Mouse (Mus musculus) lung, embryonic 16.5 days (tissue): ENCODE measurements at regions not wholly inside any gene's neighbourhood (a gene's known extent, or its start where the extent isn't known, plus 50 kb on each side); places are given as distances from the start of the nearest gene placed in this dataset.
"Not testable (repeated sequence)": the region's sequence is repeated elsewhere in the genome, so short reads cannot be mapped to it uniquely, and the experiment has no call there.

ENCODE experiments used
- ATAC-seq: fragments of 200-750 bp; cut with Nextera tagmentation; 2 replicates; pipeline ENCODE4 v1.8.0; 2017; ENCODE audit warnings: low read depth, mild to moderate bottlenecking, moderate library complexity
- H3K27ac ChIP-seq: fragments of 300-500 bp; sonication (generic); 2 replicates; pipeline ENCODE4 v1.5.1; 2014; ENCODE audit warnings: mild to moderate bottlenecking, control low read depth, low read length
- H3K27me3 ChIP-seq: fragments of 300-500 bp; sonication (generic); 2 replicates; pipeline ENCODE4 v1.6.1; 2014; ENCODE audit warnings: low read depth, low read length, mixed read lengths; ENCODE audit not compliant: control insufficient read depth, insufficient read depth
- H3K36me3 ChIP-seq: fragments of 300-500 bp; sonication (generic); 2 replicates; pipeline ENCODE4 v1.6.1; 2014; ENCODE audit warnings: low read length; ENCODE audit not compliant: control insufficient read depth, insufficient read depth
- H3K4me1 ChIP-seq: fragments of 300-500 bp; sonication (generic); replicated peaks from 2 replicates; pipeline ENCODE4 v1.6.1; 2014; ENCODE audit warnings: low read length, mixed read lengths; ENCODE audit not compliant: control insufficient read depth, insufficient read depth
- H3K4me2 ChIP-seq: fragments of 300-500 bp; sonication (generic); 2 replicates; pipeline ENCODE4 v1.6.1; 2014; ENCODE audit warnings: low read depth, low read length, control low read depth
- H3K4me3 ChIP-seq: fragments of 300-500 bp; sonication (generic); 2 replicates; pipeline ENCODE4 v1.5.1; 2014; ENCODE audit warnings: mild to moderate bottlenecking, low read length, control low read depth
- H3K9ac ChIP-seq: fragments of 300-500 bp; sonication (generic); 2 replicates; pipeline ENCODE4 v1.6.1; 2014; ENCODE audit warnings: low read length, control low read depth
- H3K9me3 ChIP-seq: fragments of 300-500 bp; sonication (generic); 2 replicates; pipeline ENCODE4 v1.6.1; 2016; ENCODE audit warnings: low read length; ENCODE audit not compliant: control insufficient read depth
- WGBS: fragments of 180-500 bp; shearing (Covaris S2); extraction: QIAGEN DNeasy Blood & Tissue Kit; methylation state at CpG from one replicate; pipeline ENCODE4 v1.1.7; 2014; 5-methylcytosine and 5-hydroxymethylcytosine counted together

- H3K4me1 ChIP-seq, ATAC-seq, H3K36me3 ChIP-seq, H3K27ac ChIP-seq, H3K9ac ChIP-seq, H3K4me2 ChIP-seq, H3K27me3 ChIP-seq, H3K9me3 ChIP-seq, H3K4me3 ChIP-seq: not testable (repeated sequence)
Measured at GRCm38 (mm10) chr12:18606126-18606525, 91.8 kb downstream of the 5730507C01Rik start.

DNA sequence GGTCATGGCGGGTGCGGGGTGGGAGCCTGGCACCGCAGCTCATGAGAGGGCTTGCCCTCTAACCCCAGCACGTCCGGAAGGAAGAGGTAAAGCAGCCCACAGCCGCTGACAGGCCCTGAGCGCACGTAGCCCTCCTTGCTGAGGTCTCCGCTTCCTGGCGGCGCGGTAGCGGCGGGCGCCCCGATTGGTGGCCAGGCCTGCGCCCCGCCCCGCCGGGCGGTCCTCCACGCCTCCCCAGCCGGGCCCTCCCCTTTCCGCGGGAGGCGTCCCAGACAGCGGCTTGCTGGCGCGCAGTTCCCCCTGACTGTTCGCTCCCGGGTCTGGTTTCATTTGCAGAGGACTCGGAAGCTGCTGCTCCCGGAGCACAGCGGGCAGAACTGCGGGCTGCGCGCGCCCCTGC is 95.5 kb downstream of the 5730507C01Rik start:
- H3K9ac ChIP-seq: peak overlapping the region; percentile 74
- ATAC-seq: peak; percentile 99
- no peaks in the 10 kb centered on the region for H3K36me3 ChIP-seq
- H3K4me1 ChIP-seq: no peaks in the 10 kb centered on the region
- peak overlapping the region; percentile 47; the same call in 1 of the 2 replicates for H3K27ac ChIP-seq
- under 1% methylated on average over 37 of the region's 38 CpGs for WGBS
- H3K4me2 ChIP-seq: peak overlapping the region; percentile 56
- H3K4me3 ChIP-seq: peak overlapping the region; percentile 56
- H3K27me3 ChIP-seq: no peaks in the 10 kb centered on the region
- no peaks in the 10 kb centered on the region for H3K9me3 ChIP-seq

- not testable (repeated sequence) for H3K27ac ChIP-seq, H3K9me3 ChIP-seq, H3K4me1 ChIP-seq, H3K36me3 ChIP-seq, H3K27me3 ChIP-seq
- H3K4me3 ChIP-seq: peak overlapping the region; percentile 56
- H3K9ac ChIP-seq: peak overlapping the region; percentile 74
- 0% methylated on average over 21 of the region's 24 CpGs for WGBS
- ATAC-seq: peak; percentile 5; the same call in 1 of the 2 replicates
- H3K4me2 ChIP-seq: peak overlapping the region; percentile 56
Measured at GRCm38 (mm10) chr12:18610581-18610980, 96.3 kb downstream of the 5730507C01Rik start.
